Mouse (Mus musculus): ENCODE data around the gene Qrfp. TPM values are rescaled to one million over a fixed set of nuclear protein-coding genes. Genes with fewer than 3 reads are reported as not detected.

The Qrfp gene
- polyA plus RNA-seq, 1 experiment from 2014 or later = 0.18 TPM

- Histone ChIP-seq H3K4me2 (ENCODE audit: low read length) (no peak overlapping the region), H3K4me1 (ENCODE audit: control insufficient read depth, insufficient read depth, low read length) (peaks cover 23% of the 10 kb centered on the region; the same call in 1 of the 2 replicates), H3K4me3 (ENCODE audit: low read depth, low read length) (no peak overlapping the region), H3K36me3 (ENCODE audit: control insufficient read depth, insufficient read depth, low read length) (no peaks in the 10 kb centered on the region), H3K27me3 (ENCODE audit: control insufficient read depth, insufficient read depth, low read depth, low read length) (no peaks in the 10 kb centered on the region), H3K27ac (ENCODE audit: low read length) (no peak overlapping the region), H3K9me3 (replicated peaks; ENCODE audit: control insufficient read depth, low read length, poor library complexity, severe bottlenecking) (no peaks in the 10 kb centered on the region), H3K9ac (ENCODE audit: low read depth, low read length) (no peak overlapping the region)
- WGBS = 84% methylated on average over 4 of the region's 4 CpGs
- ATAC-seq = no peak
Measured at GRCm38 (mm10) chr2:31767815-31768214, 42.6 kb downstream of the Qrfp start.

- H3K9ac ChIP-seq (ENCODE audit: low read depth, low read length) = no peak overlapping the region
- WGBS = 98% methylated on average over 6 of the region's 6 CpGs
- no peaks in the 10 kb centered on the region for H3K36me3 ChIP-seq (ENCODE audit: control insufficient read depth, insufficient read depth, low read length)
- H3K4me3 ChIP-seq (ENCODE audit: low read depth, low read length) = no peak overlapping the region
- peaks cover 29% of the 10 kb centered on the region for H3K4me1 ChIP-seq (ENCODE audit: control insufficient read depth, insufficient read depth, low read length)
- no peak overlapping the region for H3K27ac ChIP-seq (ENCODE audit: low read length)
- peak; percentile 64 for ATAC-seq
- no peaks in the 10 kb centered on the region for H3K27me3 ChIP-seq (ENCODE audit: control insufficient read depth, insufficient read depth, low read depth, low read length)
- H3K4me2 ChIP-seq (ENCODE audit: low read length) = no peak overlapping the region
- H3K9me3 ChIP-seq (replicated peaks; ENCODE audit: control insufficient read depth, low read length, poor library complexity, severe bottlenecking) = no peaks in the 10 kb centered on the region
Measured at GRCm38 (mm10) chr2:31767104-31767503, 43.3 kb downstream of the Qrfp start.

DNA sequence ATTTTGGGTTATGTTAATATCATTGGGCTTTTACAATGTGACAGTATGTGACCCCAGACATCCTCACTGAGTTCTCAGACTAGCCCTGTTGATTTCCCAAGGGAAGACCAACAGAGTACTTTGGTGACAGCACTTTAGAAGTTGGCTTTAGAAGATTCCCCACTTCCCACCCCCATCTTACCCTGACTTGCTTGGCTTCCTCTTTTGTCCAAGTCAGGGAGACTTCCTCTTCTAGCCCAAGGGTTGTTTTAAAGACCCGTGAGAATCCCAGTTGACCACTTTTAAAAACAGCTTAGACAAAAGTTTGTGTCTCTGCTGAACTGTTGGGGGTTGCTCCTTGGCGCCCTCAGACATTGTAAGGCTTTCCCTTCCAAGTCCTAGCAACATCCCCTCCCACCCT lies 47.1 kb downstream of the Qrfp start:
- WGBS = 10% methylated on average over 2 of the region's 2 CpGs
- Histone ChIP-seq H3K4me1 (ENCODE audit: control insufficient read depth, insufficient read depth, low read length) (peaks cover 42% of the 10 kb centered on the region), H3K27ac (ENCODE audit: low read length) (no peak overlapping the region), H3K9me3 (replicated peaks; ENCODE audit: control insufficient read depth, low read length, poor library complexity, severe bottlenecking) (no peaks in the 10 kb centered on the region), H3K4me2 (ENCODE audit: low read length) (no peak overlapping the region), H3K4me3 (ENCODE audit: low read depth, low read length) (no peak overlapping the region), H3K9ac (ENCODE audit: low read depth, low read length) (no peak overlapping the region), H3K36me3 (ENCODE audit: control insufficient read depth, insufficient read depth, low read length) (no peaks in the 10 kb centered on the region), H3K27me3 (ENCODE audit: control insufficient read depth, insufficient read depth, low read depth, low read length) (no peaks in the 10 kb centered on the region)
- no peak for ATAC-seq

- 4% methylated on average over 2 of the region's 2 CpGs for WGBS
- 0 out of 2 replicates have a peak overlapping the region, but pooled peaks have one; percentile 5 for H3K4me2 ChIP-seq (ENCODE audit: low read length)
- no peaks in the 10 kb centered on the region for H3K27me3 ChIP-seq (ENCODE audit: control insufficient read depth, insufficient read depth, low read depth, low read length)
- H3K4me1 ChIP-seq (ENCODE audit: control insufficient read depth, insufficient read depth, low read length) = peaks cover 42% of the 10 kb centered on the region
- H3K27ac ChIP-seq (ENCODE audit: low read length) = no peak overlapping the region
- H3K9ac ChIP-seq (ENCODE audit: low read depth, low read length) = no peak overlapping the region
- H3K4me3 ChIP-seq (ENCODE audit: low read depth, low read length) = no peak overlapping the region
- H3K36me3 ChIP-seq (ENCODE audit: control insufficient read depth, insufficient read depth, low read length) = no peaks in the 10 kb centered on the region
- no peaks in the 10 kb centered on the region for H3K9me3 ChIP-seq (replicated peaks; ENCODE audit: control insufficient read depth, low read length, poor library complexity, severe bottlenecking)
- no peak for ATAC-seq
Measured at GRCm38 (mm10) chr2:31762853-31763252, 47.5 kb downstream of the Qrfp start.

- Histone ChIP-seq H3K36me3 (ENCODE audit: control insufficient read depth, insufficient read depth, low read length) (no peaks in the 10 kb centered on the region), H3K9me3 (replicated peaks; ENCODE audit: control insufficient read depth, low read length, poor library complexity, severe bottlenecking) (no peaks in the 10 kb centered on the region), H3K27ac (ENCODE audit: low read length) (no peak overlapping the region), H3K4me2 (ENCODE audit: low read length) (peak overlapping the region; percentile 95), H3K27me3 (ENCODE audit: control insufficient read depth, insufficient read depth, low read depth, low read length) (no peaks in the 10 kb centered on the region), H3K9ac (ENCODE audit: low read depth, low read length) (no peak overlapping the region), H3K4me1 (ENCODE audit: control insufficient read depth, insufficient read depth, low read length) (peaks cover 42% of the 10 kb centered on the region), H3K4me3 (ENCODE audit: low read depth, low read length) (no peak overlapping the region)
- 30% methylated on average over 3 of the region's 3 CpGs for WGBS
- ATAC-seq = no peak
Measured at GRCm38 (mm10) chr2:31762155-31762554, 48.2 kb downstream of the Qrfp start.

DNA sequence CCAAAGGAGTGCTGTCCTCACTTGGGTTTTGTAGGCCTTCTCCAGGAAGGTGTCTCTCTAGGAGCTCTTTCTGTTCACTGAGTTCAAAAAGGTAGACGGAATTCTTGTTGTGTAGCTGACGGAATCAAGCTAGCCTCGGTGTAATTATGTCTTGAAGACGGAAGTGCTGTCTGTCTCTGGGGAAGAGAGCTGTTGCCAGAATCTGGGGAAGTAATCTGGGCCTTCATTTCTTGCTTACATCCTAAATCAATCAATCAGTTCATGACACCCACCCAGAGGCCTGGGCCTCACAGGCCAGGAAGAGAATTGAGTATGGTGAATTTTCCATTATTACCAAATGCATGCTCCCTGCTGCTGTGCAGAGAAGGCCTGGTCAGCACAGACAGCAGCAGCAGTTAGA lies 48.8 kb downstream of the Qrfp start:
- no peaks in the 10 kb centered on the region for H3K36me3 ChIP-seq (ENCODE audit: control insufficient read depth, insufficient read depth, low read length)
- no peak overlapping the region for H3K27ac ChIP-seq (ENCODE audit: low read length)
- WGBS = 6% methylated on average over 4 of the region's 4 CpGs
- H3K27me3 ChIP-seq (ENCODE audit: control insufficient read depth, insufficient read depth, low read depth, low read length) = no peaks in the 10 kb centered on the region
- H3K4me1 ChIP-seq (ENCODE audit: control insufficient read depth, insufficient read depth, low read length) = peaks cover 42% of the 10 kb centered on the region
- ATAC-seq = no peak
- H3K9ac ChIP-seq (ENCODE audit: low read depth, low read length) = no peak overlapping the region; the same call in 1 of the 2 replicates
- no peak overlapping the region; the same call in 1 of the 2 replicates for H3K4me3 ChIP-seq (ENCODE audit: low read depth, low read length)
- H3K9me3 ChIP-seq (replicated peaks; ENCODE audit: control insufficient read depth, low read length, poor library complexity, severe bottlenecking) = no peaks in the 10 kb centered on the region
- peak overlapping the region; percentile 95 for H3K4me2 ChIP-seq (ENCODE audit: low read length)

- Histone ChIP-seq H3K9me3 (replicated peaks; ENCODE audit: control insufficient read depth, low read length, poor library complexity, severe bottlenecking) (no peaks in the 10 kb centered on the region), H3K4me2 (ENCODE audit: low read length) (peak overlapping the region; percentile 95), H3K4me1 (ENCODE audit: control insufficient read depth, insufficient read depth, low read length) (peaks cover 42% of the 10 kb centered on the region), H3K4me3 (ENCODE audit: low read depth, low read length) (peak overlapping the region; percentile 65), H3K36me3 (ENCODE audit: control insufficient read depth, insufficient read depth, low read length) (no peaks in the 10 kb centered on the region), H3K9ac (ENCODE audit: low read depth, low read length) (peak overlapping the region; percentile 78), H3K27me3 (ENCODE audit: control insufficient read depth, insufficient read depth, low read depth, low read length) (no peaks in the 10 kb centered on the region), H3K27ac (ENCODE audit: low read length) (no peak overlapping the region)
- WGBS = 7% methylated on average over 7 of the region's 7 CpGs
- ATAC-seq = no peak
Measured at GRCm38 (mm10) chr2:31761115-31761531, 49.3 kb downstream of the Qrfp start.

DNA sequence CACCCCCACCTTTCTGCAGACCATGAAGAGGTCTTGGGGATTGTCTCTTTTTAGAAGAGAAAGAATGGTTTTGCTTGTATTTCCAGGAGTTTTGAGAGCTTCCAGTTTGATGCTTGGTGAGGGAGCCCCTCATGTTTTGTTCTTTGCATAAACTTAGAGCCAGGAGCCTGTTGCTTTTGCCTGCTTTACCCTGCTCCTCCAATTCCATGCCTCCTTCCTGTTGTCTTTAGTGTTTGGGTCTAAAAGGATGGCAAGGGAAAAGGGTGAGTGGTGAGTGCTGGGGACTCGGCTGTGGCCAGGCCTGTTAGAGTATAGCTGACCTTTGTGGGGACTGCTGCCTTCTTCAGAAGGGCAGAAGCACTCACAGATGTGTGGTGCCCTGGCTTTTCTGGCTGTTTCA lies 49.9 kb downstream of the Qrfp start:
- WGBS = 0% methylated on average over 1 of the region's 1 CpGs

DNA sequence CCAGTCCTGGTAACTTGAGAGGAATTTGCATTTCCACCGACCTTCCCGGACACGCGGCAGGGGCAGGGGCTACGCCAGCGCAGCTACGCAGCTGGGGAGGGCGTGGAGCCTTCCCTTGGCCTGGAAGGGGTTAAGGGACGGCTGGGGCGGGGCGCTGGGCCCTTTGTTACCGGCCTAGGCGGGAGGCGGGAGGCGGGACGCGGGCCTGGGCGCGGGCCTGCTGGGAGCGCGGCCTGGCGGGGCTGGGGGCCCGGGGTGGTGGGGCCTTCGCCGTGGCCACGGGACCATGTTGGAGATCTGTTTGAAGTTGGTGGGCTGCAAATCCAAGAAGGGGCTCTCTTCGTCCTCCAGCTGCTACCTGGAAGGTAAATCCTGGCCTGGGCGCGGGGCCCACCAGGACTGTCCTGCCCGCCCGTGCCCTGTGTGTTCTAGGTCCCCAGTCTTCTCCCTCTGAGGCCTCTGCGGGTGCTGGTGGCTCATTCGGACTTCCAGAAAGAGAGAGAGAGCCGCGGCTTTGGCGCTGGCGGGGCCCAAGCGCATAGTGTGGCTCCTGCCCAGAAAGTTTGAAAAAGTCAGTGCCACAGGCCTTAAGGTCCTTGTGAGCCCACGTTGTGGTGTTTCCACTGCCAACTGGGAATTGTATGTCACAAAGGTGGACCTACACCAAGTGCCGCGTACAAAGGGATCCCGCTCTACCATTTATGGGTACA lies 50.5 kb downstream of the Qrfp start:
- under 1% methylated on average over 41 of the region's 42 CpGs for WGBS

More for the DNA sequence above, 49.9 kb downstream of the Qrfp start:
- H3K9me3 ChIP-seq (replicated peaks; ENCODE audit: control insufficient read depth, low read length, poor library complexity, severe bottlenecking) = no peaks in the 10 kb centered on the region
- no peak overlapping the region for H3K27ac ChIP-seq (ENCODE audit: low read length)
- H3K9ac ChIP-seq (ENCODE audit: low read depth, low read length) = peak overlapping the region; percentile 78
- no peaks in the 10 kb centered on the region for H3K36me3 ChIP-seq (ENCODE audit: control insufficient read depth, insufficient read depth, low read length)
- no peak for ATAC-seq
- H3K4me1 ChIP-seq (ENCODE audit: control insufficient read depth, insufficient read depth, low read length) = peaks cover 41% of the 10 kb centered on the region
- peak overlapping the region; percentile 95 for H3K4me2 ChIP-seq (ENCODE audit: low read length)
- H3K27me3 ChIP-seq (ENCODE audit: control insufficient read depth, insufficient read depth, low read depth, low read length) = no peaks in the 10 kb centered on the region
- H3K4me3 ChIP-seq (ENCODE audit: low read depth, low read length) = peak overlapping the region; percentile 65

More for the DNA sequence above, 50.5 kb downstream of the Qrfp start:
- no peaks in the 10 kb centered on the region for H3K9me3 ChIP-seq (replicated peaks; ENCODE audit: control insufficient read depth, low read length, poor library complexity, severe bottlenecking)
- peak overlapping the region; percentile 95 for H3K4me2 ChIP-seq (ENCODE audit: low read length)
- peak overlapping the region; percentile 65 for H3K4me3 ChIP-seq (ENCODE audit: low read depth, low read length)
- H3K27me3 ChIP-seq (ENCODE audit: control insufficient read depth, insufficient read depth, low read depth, low read length) = no peaks in the 10 kb centered on the region
- H3K36me3 ChIP-seq (ENCODE audit: control insufficient read depth, insufficient read depth, low read length) = no peaks in the 10 kb centered on the region
- ATAC-seq = peak; percentile 76
- H3K4me1 ChIP-seq (ENCODE audit: control insufficient read depth, insufficient read depth, low read length) = peaks cover 40% of the 10 kb centered on the region
- H3K9ac ChIP-seq (ENCODE audit: low read depth, low read length) = peak overlapping the region; percentile 78
- H3K27ac ChIP-seq (ENCODE audit: low read length) = peak overlapping the region; percentile 60

All from midbrain, embryonic 16.5 days (tissue).